Mouse (Mus musculus) heart, embryonic 12.5 days (tissue): ENCODE results near the gene Adgrd1. TPM values are rescaled to one million over a fixed set of nuclear protein-coding genes. Genes with fewer than 3 reads are reported as not detected.

Source experiments
- ATAC-seq: fragments of 200-750 bp; cut with Nextera tagmentation; 2 replicates; pipeline ENCODE4 v1.8.0; 2017; ENCODE audit warnings: moderate TSS enrichment, moderate library complexity; ENCODE audit not compliant: insufficient number of reproducible peaks, low FRiP score
- H3K27ac ChIP-seq: fragments of 300-500 bp; sonication (generic); 2 replicates; pipeline ENCODE4 v1.5.1; 2016; ENCODE audit warnings: mild to moderate bottlenecking, moderate library complexity; ENCODE audit not compliant: poor library complexity, severe bottlenecking
- H3K27me3 ChIP-seq: fragments of 300-500 bp; sonication (generic); replicated peaks from 2 replicates; pipeline ENCODE4 v1.6.1; 2016; ENCODE audit warnings: mild to moderate bottlenecking, moderate library complexity
- H3K36me3 ChIP-seq: fragments of 300-500 bp; sonication (generic); 2 replicates; pipeline ENCODE4 v1.6.1; 2016; ENCODE audit warnings: mild to moderate bottlenecking, moderate library complexity
- H3K4me1 ChIP-seq: fragments of 300-500 bp; sonication (generic); replicated peaks from 2 replicates; pipeline ENCODE4 v1.6.1; 2016; ENCODE audit warnings: mild to moderate bottlenecking
- H3K4me2 ChIP-seq: fragments of 300-500 bp; sonication (generic); 2 replicates; pipeline ENCODE4 v1.6.1; 2016; ENCODE audit warnings: mild to moderate bottlenecking, moderate library complexity
- H3K4me3 ChIP-seq: fragments of 300-500 bp; sonication (generic); 2 replicates; pipeline ENCODE4 v1.5.1; 2016; ENCODE audit warnings: mild to moderate bottlenecking
- H3K9ac ChIP-seq: fragments of 300-500 bp; sonication (generic); 2 replicates; pipeline ENCODE4 v1.6.1; 2016; ENCODE audit warnings: mild to moderate bottlenecking, moderate library complexity
- H3K9me3 ChIP-seq: fragments of 300-500 bp; sonication (generic); replicated peaks from 2 replicates; pipeline ENCODE4 v1.6.1; 2016; ENCODE audit warnings: mild to moderate bottlenecking, moderate library complexity
- WGBS: fragments of 180-500 bp; shearing (Covaris S2); methylation state at CpG from one replicate; pipeline ENCODE4 v1.1.7; 2016; 5-methylcytosine and 5-hydroxymethylcytosine counted together
- polyA plus RNA-seq: library from polyadenylated mRNA; unstranded; fragments of >200 nt; fragmentation: Nextera tagmentation; extraction: Ambion mirVana; gene quantifications from 2 replicates; pipeline ENCODE4 v1.2.1, GENCODE M21; 2016

Adgrd1 gene
- polyA plus RNA-seq, 1 experiment from 2014 or later = 0.31 TPM

- H3K4me1 ChIP-seq = peaks cover 6% of the 10 kb centered on the region; the same call in 1 of the 2 replicates
- no peaks in the 10 kb centered on the region for H3K9me3 ChIP-seq
- no peak overlapping the region for H3K4me2 ChIP-seq
- 41% methylated on average over 3 of the region's 3 CpGs for WGBS
- H3K36me3 ChIP-seq = no peaks in the 10 kb centered on the region
- 0 out of 2 replicates have a peak, but pooled peaks cover 7% of the 10 kb centered on the region for H3K27me3 ChIP-seq
- no peak for ATAC-seq
- no peak overlapping the region for H3K4me3 ChIP-seq
- no peak overlapping the region for H3K9ac ChIP-seq
- H3K27ac ChIP-seq = no peak overlapping the region
Measured at GRCm38 (mm10) chr5:129200132-129200531, 103.6 kb downstream of the Adgrd1 start.

- Histone ChIP-seq H3K9me3 (no peaks in the 10 kb centered on the region), H3K9ac (no peak overlapping the region), H3K27me3 (peaks cover 6% of the 10 kb centered on the region; the same call in 1 of the 2 replicates), H3K4me1 (no peaks in the 10 kb centered on the region), H3K4me3 (no peak overlapping the region), H3K4me2 (no peak overlapping the region), H3K36me3 (no peaks in the 10 kb centered on the region), H3K27ac (no peak overlapping the region)
- no peak for ATAC-seq
Measured at GRCm38 (mm10) chr5:129208279-129208678, 111.7 kb downstream of the Adgrd1 start.

GRCm38 (mm10) chr5:129208845-129209244 lies 112.3 kb downstream of the Adgrd1 start:
- H3K9me3 ChIP-seq = no peaks in the 10 kb centered on the region
- no peaks in the 10 kb centered on the region for H3K4me1 ChIP-seq
- H3K27ac ChIP-seq = no peak overlapping the region
- H3K27me3 ChIP-seq = peaks cover 6% of the 10 kb centered on the region; the same call in 1 of the 2 replicates
- H3K4me2 ChIP-seq = no peak overlapping the region
- H3K9ac ChIP-seq = no peak overlapping the region
- H3K36me3 ChIP-seq = no peaks in the 10 kb centered on the region
- 57% methylated on average over 4 of the region's 4 CpGs for WGBS
- no peak for ATAC-seq
- H3K4me3 ChIP-seq = no peak overlapping the region

GRCm38 (mm10) chr5:129211385-129212031 lies 115.0 kb downstream of the Adgrd1 start:
- 82% methylated on average over 14 of the region's 14 CpGs for WGBS
- Histone ChIP-seq H3K9ac (no peak overlapping the region), H3K4me2 (no peak overlapping the region), H3K27ac (no peak overlapping the region), H3K36me3 (no peaks in the 10 kb centered on the region), H3K4me3 (no peak overlapping the region), H3K4me1 (no peaks in the 10 kb centered on the region), H3K9me3 (no peaks in the 10 kb centered on the region), H3K27me3 (peaks cover 10% of the 10 kb centered on the region)
- ATAC-seq = no peak

- H3K27me3 ChIP-seq = peaks cover 14% of the 10 kb centered on the region
- ATAC-seq = no peak
- H3K36me3 ChIP-seq = no peaks in the 10 kb centered on the region
- H3K9ac ChIP-seq = no peak overlapping the region
- no peak overlapping the region for H3K4me3 ChIP-seq
- no peak overlapping the region for H3K4me2 ChIP-seq
- 38% methylated on average over 9 of the region's 9 CpGs for WGBS
- peaks cover 5% of the 10 kb centered on the region; the same call in 1 of the 2 replicates for H3K4me1 ChIP-seq
- H3K27ac ChIP-seq = no peak overlapping the region
- no peaks in the 10 kb centered on the region for H3K9me3 ChIP-seq
Measured at GRCm38 (mm10) chr5:129214023-129214422, 117.5 kb downstream of the Adgrd1 start.

- Histone ChIP-seq H3K27me3 (peaks cover 14% of the 10 kb centered on the region), H3K36me3 (no peaks in the 10 kb centered on the region), H3K4me3 (no peak overlapping the region), H3K4me2 (no peak overlapping the region), H3K9ac (no peak overlapping the region), H3K9me3 (no peaks in the 10 kb centered on the region; the same call in 1 of the 2 replicates), H3K27ac (no peak overlapping the region), H3K4me1 (peaks cover 5% of the 10 kb centered on the region; the same call in 1 of the 2 replicates)
- 70% methylated on average over 2 of the region's 2 CpGs for WGBS
- no peak for ATAC-seq
Measured at GRCm38 (mm10) chr5:129216001-129216400, 119.5 kb downstream of the Adgrd1 start.

- Histone ChIP-seq H3K4me1 (peaks cover 5% of the 10 kb centered on the region; the same call in 1 of the 2 replicates), H3K4me2 (peak overlapping the region; percentile 53), H3K36me3 (no peaks in the 10 kb centered on the region), H3K27me3 (peaks cover 14% of the 10 kb centered on the region), H3K9ac (no peak overlapping the region), H3K27ac (no peak overlapping the region), H3K4me3 (no peak overlapping the region), H3K9me3 (no peaks in the 10 kb centered on the region; the same call in 1 of the 2 replicates)
- 15% methylated on average over 22 of the region's 22 CpGs for WGBS
- ATAC-seq = no peak
Measured at GRCm38 (mm10) chr5:129217481-129218221, 121.1 kb downstream of the Adgrd1 start.

- Histone ChIP-seq H3K4me2 (0 out of 2 replicates have a peak overlapping the region, but pooled peaks have one; percentile 53), H3K27ac (no peak overlapping the region), H3K4me1 (peaks cover 5% of the 10 kb centered on the region; the same call in 1 of the 2 replicates), H3K9ac (no peak overlapping the region), H3K27me3 (peaks cover 14% of the 10 kb centered on the region), H3K36me3 (no peaks in the 10 kb centered on the region), H3K4me3 (no peak overlapping the region), H3K9me3 (no peaks in the 10 kb centered on the region; the same call in 1 of the 2 replicates)
- WGBS = 28% methylated on average over 3 of the region's 3 CpGs
- ATAC-seq = no peak
Measured at GRCm38 (mm10) chr5:129218222-129218505, 121.6 kb downstream of the Adgrd1 start.

- no peak for ATAC-seq
- H3K9ac ChIP-seq = no peak overlapping the region
- H3K27ac ChIP-seq = no peak overlapping the region
- 30% methylated on average over 8 of the region's 8 CpGs for WGBS
- H3K9me3 ChIP-seq = no peaks in the 10 kb centered on the region; the same call in 1 of the 2 replicates
- no peak overlapping the region for H3K4me2 ChIP-seq
- peaks cover 5% of the 10 kb centered on the region; the same call in 1 of the 2 replicates for H3K4me1 ChIP-seq
- H3K36me3 ChIP-seq = no peaks in the 10 kb centered on the region
- H3K4me3 ChIP-seq = no peak overlapping the region
- peaks cover 14% of the 10 kb centered on the region for H3K27me3 ChIP-seq
Measured at GRCm38 (mm10) chr5:129218537-129218981, 122.0 kb downstream of the Adgrd1 start.

- no peaks in the 10 kb centered on the region for H3K36me3 ChIP-seq
- peaks cover 5% of the 10 kb centered on the region; the same call in 1 of the 2 replicates for H3K4me1 ChIP-seq
- WGBS = 87% methylated on average over 5 of the region's 5 CpGs
- H3K4me3 ChIP-seq = no peak overlapping the region
- H3K4me2 ChIP-seq = no peak overlapping the region
- H3K9me3 ChIP-seq = no peaks in the 10 kb centered on the region; the same call in 1 of the 2 replicates
- H3K9ac ChIP-seq = no peak overlapping the region
- H3K27me3 ChIP-seq = peaks cover 13% of the 10 kb centered on the region
- no peak for ATAC-seq
- H3K27ac ChIP-seq = no peak overlapping the region
Measured at GRCm38 (mm10) chr5:129219178-129219760, 122.7 kb downstream of the Adgrd1 start.

- ATAC-seq = no peak
- Histone ChIP-seq H3K36me3 (no peaks in the 10 kb centered on the region), H3K9me3 (no peaks in the 10 kb centered on the region), H3K27me3 (peaks cover 9% of the 10 kb centered on the region; the same call in 1 of the 2 replicates), H3K27ac (no peak overlapping the region), H3K4me3 (no peak overlapping the region), H3K4me2 (peak overlapping the region; percentile 48), H3K4me1 (no peaks in the 10 kb centered on the region), H3K9ac (no peak overlapping the region)
- 61% methylated on average over 33 of the region's 33 CpGs for WGBS
Measured at GRCm38 (mm10) chr5:129225810-129226450, 129.4 kb downstream of the Adgrd1 start.
